Mouse (Mus musculus) kidney, adult 8-10 months (tissue): ENCODE data around the gene Arhgap23.

Source experiments
- DNase-seq, 2 experiments: peaks; one replicate each; pipeline ENCODE4 v3.0.0; 2022

The Arhgap23 gene

DNA sequence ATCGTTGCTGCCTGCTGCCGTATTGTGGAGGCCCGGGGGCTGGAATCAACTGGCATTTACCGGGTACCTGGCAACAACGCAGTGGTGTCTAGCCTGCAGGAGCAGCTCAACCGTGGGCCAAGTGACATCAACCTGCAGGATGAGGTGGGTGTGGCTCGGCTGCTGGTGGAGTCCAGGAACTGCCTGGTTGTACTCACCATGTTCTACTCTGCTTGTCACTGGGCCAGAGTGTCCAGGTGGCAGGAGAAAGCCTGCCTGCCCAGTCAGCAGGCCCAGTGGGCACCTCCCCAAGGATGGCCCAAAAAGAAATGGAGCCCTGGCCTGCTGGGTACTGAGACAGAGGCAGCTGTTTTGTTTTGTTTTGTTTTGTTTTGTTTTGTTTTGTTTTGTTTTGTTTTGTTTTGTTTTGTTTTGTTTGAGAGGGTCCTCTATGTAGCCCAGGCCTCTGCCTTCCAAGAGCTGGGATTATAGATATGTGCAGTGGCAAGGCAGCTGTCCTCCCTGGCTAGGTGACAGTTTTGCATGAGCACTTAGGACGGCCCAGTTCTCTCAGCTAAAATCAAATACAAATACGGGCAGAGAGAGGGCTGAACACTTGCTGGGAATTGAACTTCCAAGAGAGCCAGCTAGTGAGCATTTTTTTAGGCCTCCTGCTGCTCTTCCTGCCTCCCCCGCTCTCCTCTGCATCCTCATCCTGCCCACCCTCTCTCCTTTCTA is 51.3 kb downstream of the Arhgap23 start:
- no peak for DNase-seq

GRCm38 (mm10) chr11:97468639-97469287 is 53.4 kb downstream of the Arhgap23 start:
- peak; percentile 69 to 88 for DNase-seq

- DNase-seq: no peak
Observed at GRCm38 (mm10) chr11:97469828-97470227, 54.5 kb downstream of the Arhgap23 start.

GRCm38 (mm10) chr11:97471276-97471675 is 55.9 kb downstream of the Arhgap23 start:
- no peak for DNase-seq

DNA sequence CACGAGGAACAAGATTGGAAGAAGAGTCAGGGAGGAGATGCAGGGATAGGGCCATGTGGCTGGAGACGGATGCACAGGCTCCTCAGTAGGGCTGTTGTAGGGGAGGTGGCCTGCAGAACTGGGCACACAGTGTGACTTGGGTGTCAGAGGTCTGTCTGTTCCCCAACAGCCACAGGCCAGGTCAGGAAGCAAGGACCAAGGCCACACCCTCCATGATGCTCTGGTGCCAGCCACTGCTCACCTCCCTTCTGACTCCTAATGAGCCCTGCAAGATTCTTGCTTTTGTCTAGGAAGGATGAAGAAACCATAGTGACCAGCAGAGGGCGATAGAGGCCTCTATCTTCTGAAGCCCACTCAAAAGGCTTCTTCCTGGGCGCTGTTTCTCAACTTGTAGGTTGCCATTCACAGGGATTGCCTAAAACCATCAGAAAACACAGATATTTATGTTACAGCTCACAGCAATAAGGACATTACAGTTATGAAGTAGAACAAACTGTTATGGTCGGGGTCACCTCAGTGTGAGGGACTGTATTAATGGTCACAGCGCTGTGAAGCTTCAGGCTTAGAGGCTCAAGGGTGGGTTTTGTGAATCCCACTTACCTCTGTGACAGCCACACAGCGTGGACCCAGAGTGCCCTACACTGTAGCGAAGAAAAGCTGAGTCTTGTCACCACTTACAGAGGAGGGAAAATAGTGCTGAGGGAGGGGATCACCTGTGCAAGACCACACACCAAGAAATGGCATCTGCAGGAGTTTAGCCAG is 61.2 kb downstream of the Arhgap23 start:
- DNase-seq: peak; percentile 43 to 63

DNA sequence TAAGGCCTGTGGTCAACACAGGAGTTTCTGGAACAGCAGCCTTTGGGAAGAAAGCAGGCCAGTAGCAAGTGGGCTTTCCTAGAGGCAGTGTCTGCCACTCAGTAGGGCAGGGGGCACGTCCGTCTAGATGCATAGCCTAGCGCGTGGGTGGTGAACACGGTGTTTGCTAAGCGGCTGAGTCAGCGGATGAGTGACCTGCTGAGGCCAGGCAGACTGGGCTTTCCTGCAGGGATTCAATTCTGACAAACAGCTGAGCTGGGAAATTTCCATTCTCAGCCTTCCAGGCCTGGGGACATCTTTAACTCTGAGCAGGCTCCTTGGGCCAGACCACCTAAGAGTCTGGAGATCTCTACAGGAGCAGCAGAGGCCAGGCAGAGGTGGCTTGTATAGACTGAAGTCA is 62.1 kb downstream of the Arhgap23 start:
- DNase-seq: peak in 1 of 2 experiments; percentile 22

DNA sequence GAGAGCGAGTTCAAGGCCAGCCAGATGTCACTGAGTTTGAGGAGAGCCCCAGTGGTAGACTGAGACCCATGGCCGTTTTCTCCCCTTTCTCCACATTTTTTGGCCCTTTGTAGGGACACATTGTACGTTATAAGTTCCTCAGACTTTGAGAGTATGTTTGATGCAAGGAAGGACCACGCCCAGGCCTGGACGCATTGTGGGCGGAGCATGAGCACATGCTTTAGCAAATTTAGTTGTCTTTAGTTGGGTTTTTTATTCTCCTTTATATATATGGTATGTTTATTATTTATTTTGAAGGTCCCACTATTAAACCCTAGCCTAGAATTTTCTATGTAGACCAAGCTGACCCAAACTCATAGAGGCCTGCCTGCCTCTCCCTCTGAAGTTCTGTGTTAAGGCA is 63.0 kb downstream of the Arhgap23 start:
- DNase-seq: no peak

GRCm38 (mm10) chr11:97479085-97479484 is 63.8 kb downstream of the Arhgap23 start:
- DNase-seq: no peak

- no peak for DNase-seq
Observed at GRCm38 (mm10) chr11:97479824-97480223, 64.5 kb downstream of the Arhgap23 start.

DNA sequence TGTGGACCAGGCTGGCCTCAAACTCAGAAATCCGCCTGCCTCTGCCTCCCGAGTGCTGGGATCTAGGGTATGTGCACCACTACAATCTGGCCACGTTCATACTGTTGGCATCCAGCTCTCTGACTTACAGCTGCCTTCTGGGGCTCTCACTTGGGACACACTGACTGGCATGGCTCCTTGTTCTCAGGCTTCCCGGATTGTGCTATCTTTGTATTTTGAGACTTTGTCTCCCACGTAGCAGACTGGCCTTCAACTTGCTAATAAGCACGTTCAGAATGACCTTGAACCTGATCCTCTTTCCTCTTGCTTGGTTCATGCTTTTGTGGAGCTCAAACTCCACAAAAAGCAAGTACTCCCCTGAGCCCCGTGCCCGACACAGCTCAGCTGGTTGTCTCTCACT is 70.3 kb downstream of the Arhgap23 start:
- no peak for DNase-seq

DNA sequence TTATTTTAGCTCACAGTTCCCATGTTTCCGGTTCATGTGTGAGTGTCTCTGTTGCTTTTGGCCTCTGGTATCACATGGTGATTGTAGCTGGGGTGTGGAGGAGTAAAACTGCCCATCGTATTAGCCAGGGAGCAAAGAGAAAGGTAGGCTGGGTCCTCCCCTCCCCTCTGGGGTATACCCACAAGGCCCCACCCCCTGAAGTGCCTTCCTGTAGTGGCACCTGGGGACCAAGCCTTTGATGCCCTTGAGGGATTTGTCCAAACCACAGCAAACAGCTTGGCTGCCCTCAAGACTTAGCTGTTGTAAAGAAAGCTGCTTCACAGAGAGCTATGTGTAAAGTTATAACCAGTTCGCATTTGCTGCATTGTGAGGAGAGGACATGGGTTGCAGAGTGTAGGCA is 72.3 kb downstream of the Arhgap23 start:
- no peak for DNase-seq

DNA sequence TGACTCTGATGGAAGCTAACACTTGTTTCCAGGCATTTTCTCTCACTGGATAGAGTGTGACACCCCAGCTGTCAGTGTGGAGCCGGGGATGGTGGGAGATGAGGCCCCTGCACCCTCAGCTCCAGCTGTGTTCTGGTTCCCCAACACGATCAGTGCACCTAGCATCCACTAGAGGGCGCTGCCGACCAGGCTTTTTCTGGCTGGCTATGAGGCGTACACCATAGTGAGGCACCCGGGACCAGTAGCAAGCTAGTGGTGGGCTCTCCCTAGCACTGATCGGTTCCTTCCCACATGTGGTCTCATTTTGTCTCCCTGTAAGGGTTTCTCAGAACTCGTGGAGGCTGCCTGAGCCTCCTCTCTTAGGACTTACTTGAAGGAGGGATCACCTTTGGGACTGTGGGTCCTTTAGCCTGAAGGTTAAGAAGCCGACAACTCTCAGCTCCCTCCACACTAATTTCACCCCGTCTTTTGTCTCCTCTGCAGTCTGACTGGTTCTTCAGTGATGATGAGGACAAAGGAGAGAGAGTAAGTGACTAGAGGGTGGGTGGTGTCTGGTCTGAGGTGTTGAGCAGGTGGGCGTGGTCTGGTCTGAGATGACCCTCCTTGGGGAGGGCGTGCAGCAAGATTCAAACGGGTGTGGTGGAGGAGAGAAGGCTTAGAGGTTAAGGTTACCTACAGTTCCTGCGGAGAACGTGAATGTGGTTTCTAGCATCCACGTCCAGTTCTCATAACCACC is 74.4 kb downstream of the Arhgap23 start:
- DNase-seq: peak; percentile 57 to 83

GRCm38 (mm10) chr11:97491640-97492039 is 76.3 kb downstream of the Arhgap23 start:
- no peak for DNase-seq

- DNase-seq: peak; percentile 36 to 46
Observed at GRCm38 (mm10) chr11:97492836-97493235, 77.5 kb downstream of the Arhgap23 start.

- peak; percentile 85 to 87 for DNase-seq
Observed at GRCm38 (mm10) chr11:97497543-97497942, 82.2 kb downstream of the Arhgap23 start.

DNA sequence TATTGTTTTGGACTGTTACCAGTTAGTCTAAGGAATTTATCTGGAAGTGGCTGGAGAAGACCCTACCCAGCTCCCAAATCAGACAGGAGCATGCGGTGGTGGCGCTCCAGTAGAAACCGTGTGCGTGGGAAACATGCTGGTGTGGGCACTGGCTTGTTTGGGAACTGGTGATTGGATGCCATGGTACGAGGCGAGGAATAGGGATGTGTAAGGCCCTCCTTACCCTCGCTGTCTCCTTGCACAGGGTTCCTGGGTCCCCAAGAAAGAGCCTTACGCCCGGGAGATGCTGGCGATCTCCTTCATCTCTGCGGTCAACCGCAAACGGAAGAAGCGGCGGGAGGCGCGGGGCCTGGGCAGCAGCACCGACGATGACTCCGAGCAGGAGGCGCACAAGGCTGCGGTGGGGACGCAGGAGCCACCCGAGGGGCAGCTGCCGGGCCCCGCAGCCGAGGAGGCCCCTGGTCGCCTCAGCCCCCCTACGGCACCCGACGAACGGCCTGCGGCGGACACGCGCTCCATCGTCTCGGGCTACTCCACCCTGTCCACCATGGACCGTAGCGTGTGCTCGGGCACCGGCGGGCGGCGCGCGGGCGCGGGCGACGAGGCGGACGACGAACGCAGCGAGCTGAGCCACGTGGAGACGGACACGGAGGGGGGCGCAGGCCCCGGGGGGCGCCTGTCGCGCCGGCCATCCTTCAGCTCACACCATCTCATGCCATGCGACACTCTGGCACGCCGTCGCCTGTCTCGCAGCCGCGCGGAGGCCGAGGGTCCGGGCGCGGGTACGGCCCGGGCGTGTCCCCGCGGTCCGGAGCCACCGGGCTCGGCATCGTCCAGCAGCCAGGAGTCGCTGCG is 84.8 kb downstream of the Arhgap23 start, which contains the start of gene 4933428G20Rik:
TSS of gene 4933428G20Rik (minus strand) at position 476 of the 855 bp plus-strand sequence.
- no peak for DNase-seq

DNA sequence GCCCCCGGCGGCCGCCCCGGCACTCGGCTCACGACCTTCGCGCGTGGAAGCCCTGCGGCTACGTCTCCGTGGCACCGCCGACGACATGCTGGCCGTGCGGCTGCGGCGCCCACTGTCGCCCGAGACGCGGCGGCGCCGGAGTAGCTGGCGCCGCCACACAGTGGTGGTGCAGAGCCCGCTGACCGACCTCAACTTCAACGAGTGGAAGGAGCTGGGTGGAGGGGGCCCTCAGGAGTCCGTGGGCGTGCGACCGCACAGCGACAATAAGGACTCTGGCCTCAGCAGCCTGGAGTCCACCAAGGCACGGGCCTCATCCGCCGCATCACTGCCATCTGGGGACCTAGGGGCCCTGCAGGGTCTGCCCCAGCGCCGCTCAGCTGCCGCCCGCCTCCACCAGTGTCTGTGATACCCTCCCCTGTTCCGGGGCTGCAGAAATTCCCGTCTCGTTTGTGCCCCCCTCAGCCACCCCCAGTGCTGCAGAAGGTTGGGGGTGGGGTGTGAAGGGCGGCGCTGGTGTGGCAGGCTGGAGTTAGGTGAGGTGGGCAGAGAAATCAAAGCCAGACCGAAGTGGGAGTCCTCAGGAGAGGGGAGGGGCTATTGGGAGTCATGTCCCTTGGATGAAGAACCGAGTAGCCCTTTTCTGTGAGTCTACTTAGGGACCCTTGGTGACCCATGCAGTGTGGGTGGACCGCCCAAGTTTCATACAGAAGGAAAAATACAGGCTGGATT is 85.6 kb downstream of the Arhgap23 start:
- no peak for DNase-seq

- DNase-seq: no peak
Observed at GRCm38 (mm10) chr11:97502383-97502782, 87.0 kb downstream of the Arhgap23 start.

GRCm38 (mm10) chr11:97502846-97503245 is 87.5 kb downstream of the Arhgap23 start:
- DNase-seq: no peak

- no peak for DNase-seq
Observed at GRCm38 (mm10) chr11:97505784-97506183, 90.5 kb downstream of the Arhgap23 start.

DNA sequence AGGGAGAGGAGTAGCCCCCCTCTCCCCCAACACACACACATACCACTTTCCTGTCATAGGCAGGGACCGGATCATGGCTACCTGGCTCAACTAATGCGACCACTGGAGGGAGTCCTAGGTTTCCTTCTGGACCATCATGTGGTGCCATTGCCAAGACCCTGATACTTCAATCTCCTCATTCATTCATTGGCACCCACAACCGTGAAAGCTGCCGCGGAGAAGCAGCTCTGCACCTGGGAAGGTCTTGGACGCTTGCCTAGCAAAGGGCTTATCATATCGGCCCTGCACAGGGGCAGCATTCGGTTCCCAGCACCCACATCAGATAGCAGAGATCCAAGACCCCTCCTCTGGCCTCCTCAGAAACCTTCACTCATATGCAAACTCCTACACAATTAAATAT is 91.0 kb downstream of the Arhgap23 start:
- peak in 1 of 2 experiments; percentile 19 for DNase-seq
